Comparison of ENCODE assay signal across 8 mouse cellular contexts in the genomic region with DNA sequence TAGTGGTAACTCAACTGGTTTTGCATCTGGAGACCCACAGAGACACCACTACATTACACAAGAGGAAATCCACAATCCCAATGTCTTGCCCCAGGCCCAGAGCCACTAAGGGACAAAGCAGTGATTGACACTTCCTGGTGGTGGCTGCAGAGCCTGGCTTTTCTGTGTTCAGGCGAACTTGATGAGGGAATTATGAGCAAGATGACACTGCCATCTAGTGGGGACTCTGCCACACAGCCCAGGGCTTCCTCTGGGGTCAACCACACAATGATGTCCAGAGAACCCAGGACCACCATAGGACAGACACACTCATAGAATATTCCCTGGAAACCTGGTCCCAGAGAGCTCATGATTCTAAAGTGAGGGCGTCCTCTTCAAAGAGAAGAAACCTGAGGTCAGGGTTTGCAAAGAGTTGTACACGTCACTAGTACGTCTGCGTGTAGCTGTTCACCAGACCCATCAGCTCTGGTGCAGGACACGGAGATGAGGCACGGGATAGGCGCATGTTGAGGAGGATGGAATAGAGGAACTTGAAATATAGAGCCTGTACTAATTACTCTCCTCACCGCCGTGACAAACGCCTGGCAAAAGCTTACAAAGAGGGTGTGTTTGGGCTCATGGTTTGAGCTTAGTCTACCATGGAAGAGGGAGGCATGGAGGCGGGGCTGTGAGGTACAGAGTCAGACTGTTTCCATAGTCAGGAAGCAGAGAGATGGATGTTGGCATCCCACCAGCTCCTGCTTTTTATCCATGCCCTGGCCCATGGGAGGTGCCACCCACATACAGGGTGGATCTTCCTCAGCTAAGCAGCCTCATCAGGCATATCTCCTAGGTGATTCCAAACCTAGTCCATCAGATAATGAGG. TPM values are rescaled to one million over a fixed set of nuclear protein-coding genes. Genes with fewer than 3 reads are reported as not detected.
A peak's percentile ranks its signal among the peaks of the same experiment; 100 is the strongest.
DNase-seq lines count a peak whose midpoint lies in the region; ATAC-seq and TF ChIP-seq lines count a peak whose summit lies in the region.

No protein-coding gene starts in this region.

- no peak for TF ChIP-seq POLR2A in spleen, adult 2 months (IDR thresholded peaks at IDR 0.05; ENCODE audit: low read depth, low read length)

- H3K9me3 ChIP-seq in midbrain, embryonic 12.5 days, result no peaks in the 10 kb centered on the region

- H3K27me3 ChIP-seq in midbrain, embryonic 12.5 days, result no peaks in the 10 kb centered on the region
- no peaks in the 10 kb centered on the region for H3K27me3 ChIP-seq in spleen, adult 2 months (ENCODE audit: control insufficient read depth, insufficient read depth, low read length)

- H3K4me1 ChIP-seq in midbrain, embryonic 12.5 days, result no peaks in the 10 kb centered on the region
- no peaks in the 10 kb centered on the region for H3K4me1 ChIP-seq in spleen, adult 2 months (ENCODE audit: control insufficient read depth, insufficient read depth, insufficient read length)

- H3K36me3 ChIP-seq in midbrain, embryonic 12.5 days, result no peaks in the 10 kb centered on the region
- H3K36me3 ChIP-seq in spleen, adult 2 months (ENCODE audit: control insufficient read depth, insufficient read depth, low read length), result no peaks in the 10 kb centered on the region

- H3K4me2 ChIP-seq in midbrain, embryonic 12.5 days (replicated peaks), result no peak overlapping the region

- DNase-seq in adrenal gland, adult (ENCODE audit: inconsistent age in 2 of 2, low spot score in 1 of 2), result peak; percentile 66 to 91
- DNase-seq in cerebellum, postnatal 4 days (ENCODE audit: low spot score in 2 of 2), result peak; percentile 49 to 85
- peak; percentile 74 for DNase-seq in gastrocnemius, postnatal 10 days
- DNase-seq in induced T-regulatory cell, adult 2 months (ENCODE audit: low read depth), result peak; percentile 67
- peak; percentile 76 to 79 for DNase-seq in left cerebral cortex, adult 2 months (ENCODE audit: extremely low spot score in 1 of 2, low spot score in 2 of 2)
- DNase-seq in spleen, adult 2 months (ENCODE audit: low read depth in 1 of 2, low spot score in 2 of 2), result peak in 1 of 2 experiments; percentile 36

- WGBS in midbrain, embryonic 12.5 days, result 59% methylated on average over 12 of the region's 12 CpGs
- 56% methylated on average over 12 of the region's 12 CpGs for WGBS in spleen, adult 2 months

- intact Hi-C loops in left cerebral cortex, adult 2 months (cut with DNase I), result loop anchor here (1.0 to 5.0 kb wide), 2 partner anchors 126 to 358 kb away; no protein-coding TSS in a partner anchor

- H3K4me3 ChIP-seq in left cerebral cortex, adult 2 months, result no peak overlapping the region
- no peak overlapping the region for H3K4me3 ChIP-seq in midbrain, embryonic 12.5 days
- no peak overlapping the region for H3K4me3 ChIP-seq in spleen, adult 2 months (ENCODE audit: extremely low read depth, insufficient read depth, insufficient read length)

- H3K27ac ChIP-seq in left cerebral cortex, adult 2 months, result no peak overlapping the region
- no peak overlapping the region for H3K27ac ChIP-seq in midbrain, embryonic 12.5 days (replicated peaks)
- no peak overlapping the region for H3K27ac ChIP-seq in spleen, adult 2 months (ENCODE audit: insufficient read depth, low read length)

- H3K9ac ChIP-seq in midbrain, embryonic 12.5 days (replicated peaks), result no peak overlapping the region

- TF ChIP-seq CTCF in left cerebral cortex, adult 2 months (IDR thresholded peaks at IDR 0.05), result peak; percentile 94
- peak; percentile 50; the same call in 1 of the 2 replicates for TF ChIP-seq CTCF in spleen, adult 2 months (IDR thresholded peaks at IDR 0.05; ENCODE audit: extremely low read depth, insufficient read depth, insufficient read length, insufficient replicate concordance)

- ATAC-seq in midbrain, embryonic 12.5 days (ENCODE audit: low FRiP score, low read depth), result peak; percentile 74
- ATAC-seq in erythroblast, adult 5-6 weeks (replicated peaks; ENCODE audit: low FRiP score, poor library complexity, severe bottlenecking), result no peak

RNA-seq across cellular contexts. Expression of a gene that starts 36.2 kb away (rescaled TPM):
- under 1 TPM in 1 of 2 experiments, not detected in 1; 0.81 TPM for total RNA-seq in gastrocnemius, postnatal 10 days (2021)
- total RNA-seq in left cerebral cortex, adult 2 months (2021), result 1 to 10 TPM; 1.7 to 2.3 TPM
- polyA plus RNA-seq in midbrain, embryonic 12.5 days (2016; fragmentation: Nextera tagmentation; extraction: Ambion mirVana), result not detected in 2 replicates
- 0.11 TPM in 1 of 2 replicates, not detected in the other for polyA plus RNA-seq in spleen, adult 2 months (2012; rRNA removed)
- total RNA-seq in erythroblast, adult 5-6 weeks (2015; ENCODE audit: low replicate concordance), result not detected in 2 replicates
- total RNA-seq in erythroblast, adult 5-6 weeks (2017; ENCODE audit: low replicate concordance), result not detected in 2 replicates

RNA-seq across cellular contexts. Expression of a gene that starts 36.9 kb away (rescaled TPM):
- total RNA-seq in gastrocnemius, postnatal 10 days (2021), result under 1 TPM; 0.61 to 0.99 TPM
- 10 to 100 TPM; 27.7 to 28.1 TPM for total RNA-seq in left cerebral cortex, adult 2 months (2021)
- polyA plus RNA-seq in midbrain, embryonic 12.5 days (2016; fragmentation: Nextera tagmentation; extraction: Ambion mirVana), result 0.18 and 0.26 TPM in 2 replicates
- 7.2 and 8.0 TPM in 2 replicates for polyA plus RNA-seq in spleen, adult 2 months (2012; rRNA removed)
- 0.21 TPM in 1 of 2 replicates, not detected in the other for total RNA-seq in erythroblast, adult 5-6 weeks (2015; ENCODE audit: low replicate concordance)
- 0.14 and 0.43 TPM in 2 replicates for total RNA-seq in erythroblast, adult 5-6 weeks (2017; ENCODE audit: low replicate concordance)

Comparison
In these comparisons a context has a peak if more than half of its experiments do, and no peak if none do; other contexts are left out.
1. RNA of a gene that starts 36.9 kb away (total RNA-seq): 27.7 to 28.1 TPM in left cerebral cortex, adult 2 months; 0.61 to 0.99 TPM in gastrocnemius, postnatal 10 days and 0.14 to 0.43 TPM in erythroblast, adult 5-6 weeks; every median in the first group is over 10 times any median in the second.